Mouse (Mus musculus) lung, postnatal 10 days (tissue): ENCODE results near the gene 2310030G06Rik.

Source experiments
- DNase-seq: peaks from one replicate; pipeline ENCODE4 v3.0.0; 2021

Gene 2310030G06Rik

DNA sequence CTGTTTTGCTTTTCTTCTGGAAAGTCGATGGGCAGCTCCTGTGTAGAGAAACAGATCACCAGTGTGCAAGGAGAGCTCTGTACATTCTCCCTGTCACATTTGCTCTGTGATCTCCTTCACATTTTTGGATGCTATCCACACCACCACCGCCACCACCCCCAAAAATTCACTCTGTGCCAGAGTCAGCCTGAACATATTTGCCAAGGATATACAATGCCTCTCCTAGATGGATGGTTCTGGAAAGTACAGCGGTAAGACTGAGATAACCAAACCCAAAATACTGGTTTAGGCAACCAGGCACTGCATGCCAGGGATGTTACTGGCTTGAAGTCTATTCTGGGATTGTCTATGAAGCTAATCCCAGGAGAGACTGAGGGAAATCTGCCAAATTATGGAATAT, 4.1 kb downstream of the 2310030G06Rik start:
- DNase-seq: no peak

DNA sequence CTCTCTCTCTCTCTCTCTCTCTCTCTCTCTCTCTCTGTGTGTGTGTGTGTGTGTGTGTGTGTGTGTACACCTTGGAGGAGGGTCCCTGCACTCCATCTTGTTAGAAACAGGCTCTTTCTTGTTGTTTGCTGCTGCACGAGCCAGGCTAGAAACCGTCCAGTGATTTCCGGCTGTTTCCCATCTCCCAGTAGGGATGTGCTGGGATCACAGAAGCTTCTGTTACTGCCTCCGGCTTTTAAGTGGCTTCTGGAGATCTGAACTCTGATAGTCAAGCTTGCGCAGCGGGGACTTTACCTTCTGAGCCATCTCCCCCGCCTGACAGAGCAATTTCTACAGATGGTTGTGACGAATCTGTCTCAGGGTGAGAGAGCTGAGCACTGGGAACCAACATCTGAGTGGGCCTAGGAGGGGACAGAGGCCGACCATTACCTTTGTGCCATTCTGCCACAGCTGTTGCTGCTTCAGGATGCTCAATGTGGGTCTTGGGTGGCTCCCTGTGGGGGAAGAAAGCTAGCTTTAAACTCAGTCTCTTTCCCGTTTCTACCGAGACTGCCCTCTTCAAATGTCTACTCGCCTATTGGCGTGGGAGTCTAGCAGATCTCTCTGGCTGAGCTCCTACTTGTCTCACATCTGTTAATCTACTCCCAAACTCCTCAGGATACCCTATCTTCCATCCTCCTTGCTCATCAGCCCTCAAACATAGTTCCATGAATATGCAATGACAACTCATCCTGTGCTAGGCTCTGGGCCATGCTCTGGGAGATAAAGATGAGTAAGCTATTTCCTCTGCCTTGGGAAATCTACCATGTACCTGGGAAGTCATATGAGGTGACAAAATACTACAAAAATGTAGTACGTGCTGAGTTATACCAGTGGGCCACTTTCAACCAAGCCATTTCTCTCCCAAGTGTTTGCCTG, 5.2 kb downstream of the 2310030G06Rik start:
- no peak for DNase-seq

DNA sequence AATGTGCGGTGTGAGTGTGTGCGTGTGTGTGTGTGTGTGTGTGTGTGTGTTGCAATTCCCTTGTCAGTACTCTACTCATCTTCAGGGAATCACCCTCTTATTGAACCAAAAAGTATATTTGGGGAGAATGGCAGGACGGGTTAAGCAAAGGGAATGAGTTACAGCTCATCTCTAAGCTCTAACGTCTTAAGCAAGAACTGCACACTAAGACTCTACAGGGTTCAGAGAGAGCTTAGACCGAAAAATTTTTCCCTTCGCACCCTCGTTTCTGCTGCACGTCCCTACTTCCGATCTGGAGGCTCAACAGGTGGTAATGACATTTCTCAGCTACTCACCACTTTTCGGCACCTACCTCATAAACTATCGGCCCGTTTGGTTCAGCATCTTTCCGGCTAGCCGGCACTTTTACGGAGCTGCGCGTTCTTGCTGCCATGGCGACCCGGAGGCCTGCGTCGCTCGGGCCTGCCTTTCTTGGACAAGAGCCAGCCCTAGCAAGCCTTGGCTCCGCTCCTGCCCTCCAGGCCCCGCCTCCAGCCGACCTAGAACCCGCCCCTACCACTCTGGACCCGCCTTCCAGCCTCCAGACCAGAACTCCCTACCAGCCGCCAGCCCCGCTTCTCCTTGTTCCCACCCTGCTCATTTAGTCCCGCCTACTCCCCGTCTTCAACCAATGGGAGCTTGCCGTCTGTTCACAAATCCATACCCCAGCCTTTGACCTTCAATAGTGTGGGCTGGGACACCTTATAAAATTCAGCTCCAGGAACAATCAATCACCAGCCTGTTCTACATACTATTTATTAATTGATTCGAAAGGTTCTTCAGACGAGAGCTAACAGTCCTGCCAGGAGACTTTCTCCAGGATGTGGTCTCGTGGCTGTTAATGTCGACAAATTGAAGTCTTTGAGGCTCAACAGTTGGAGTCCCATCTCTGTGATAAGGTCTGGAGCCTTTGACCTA, 7.1 kb downstream of the 2310030G06Rik start, which contains the start of gene Dixdc1:
Gene Dixdc1, minus strand, starts transcription at position 604 of the 957 bp plus-strand sequence.
- peak; percentile 96 for DNase-seq

DNA sequence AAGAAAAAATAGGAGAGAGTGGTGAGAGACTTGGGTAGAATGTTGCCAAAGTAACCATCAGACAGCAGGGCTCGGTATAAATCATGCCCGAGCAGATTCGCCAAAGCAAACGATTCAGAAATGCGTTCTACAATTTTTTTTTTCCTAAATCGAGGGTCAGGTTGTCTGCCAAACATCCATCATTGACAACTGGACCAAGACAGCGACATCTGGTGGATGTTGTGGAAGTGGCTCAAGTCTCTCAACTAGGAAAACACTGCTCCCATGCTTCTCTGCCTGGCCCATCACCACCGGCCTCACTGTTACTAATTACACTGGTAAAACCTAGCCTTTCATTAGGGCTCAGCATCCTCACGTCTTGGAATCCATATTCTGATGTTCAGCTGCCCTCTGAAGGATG, 11.3 kb downstream of the 2310030G06Rik start:
- DNase-seq: peak; percentile 72

DNA sequence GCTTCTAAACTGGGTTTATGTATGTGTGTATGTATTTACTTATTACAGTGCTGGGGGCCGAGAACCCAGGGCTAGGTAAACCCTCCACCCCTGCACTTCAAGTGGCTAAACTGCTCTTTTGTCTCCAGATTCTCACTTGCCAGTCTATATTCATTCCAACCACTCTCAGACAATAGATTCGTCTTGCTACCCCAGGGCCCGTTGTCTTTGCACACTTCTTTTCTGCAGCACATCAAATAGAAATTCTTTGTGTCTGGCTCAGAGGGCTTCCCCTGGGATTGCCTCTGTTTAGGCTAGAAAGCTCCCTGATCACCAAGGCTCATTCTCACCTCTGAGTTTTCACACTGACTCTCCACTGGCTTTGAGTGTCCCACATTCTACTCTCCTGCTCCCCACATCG, 13.8 kb downstream of the 2310030G06Rik start:
- no peak for DNase-seq

DNA sequence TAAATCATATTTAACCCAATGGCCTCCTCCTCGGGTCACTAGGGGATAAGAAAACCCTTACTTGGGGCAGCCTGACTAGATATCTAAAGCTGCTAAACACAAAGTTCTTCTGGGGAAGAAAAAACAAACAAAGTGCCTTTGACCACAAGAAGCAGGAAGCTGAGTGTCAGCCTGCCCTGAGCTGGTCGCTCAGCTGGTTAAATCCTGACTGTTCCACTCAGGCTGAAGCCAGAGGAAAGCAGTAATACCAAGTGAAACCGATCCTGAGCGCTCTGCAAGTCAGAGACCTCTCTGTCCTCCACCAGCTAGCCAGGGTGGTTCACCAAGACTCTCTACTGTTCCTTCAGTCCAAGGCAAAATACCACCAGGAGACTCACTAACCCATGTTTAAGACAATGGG, 16.7 kb downstream of the 2310030G06Rik start:
- DNase-seq: no peak

DNA sequence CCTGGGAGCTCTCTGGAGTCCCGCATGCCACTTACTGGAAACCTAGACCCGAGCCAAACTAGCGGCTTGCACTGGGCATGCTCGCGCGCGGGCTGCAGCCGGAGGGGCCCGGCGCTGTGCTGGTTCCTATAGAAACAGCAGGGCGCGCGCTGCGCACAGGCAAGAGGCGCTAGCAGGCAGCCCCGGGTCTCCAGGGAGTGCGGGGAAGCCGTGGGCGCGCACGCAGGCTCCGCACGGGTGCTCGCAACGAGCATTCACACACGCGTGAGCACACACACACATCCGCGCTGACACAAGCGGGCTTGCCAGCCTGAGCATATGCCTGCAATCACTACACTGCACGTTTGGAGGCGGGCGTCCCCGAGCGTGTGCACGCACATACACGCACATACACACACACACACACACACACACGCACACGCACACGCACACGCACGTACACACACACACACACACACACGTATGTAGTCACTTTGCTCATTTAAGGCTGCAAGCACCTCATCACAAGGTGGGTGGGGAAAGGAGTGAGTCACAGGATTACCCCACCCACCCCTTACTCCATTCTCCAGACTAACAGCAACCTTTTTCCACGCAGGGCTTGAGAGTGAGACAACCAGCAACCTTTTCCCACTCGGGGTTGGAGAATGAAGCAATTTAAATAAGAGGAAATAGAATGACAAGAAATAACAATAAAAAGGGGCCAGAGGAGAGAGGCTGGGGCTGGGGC, 18.2 kb downstream of the 2310030G06Rik start:
- DNase-seq: peak; percentile 79

DNA sequence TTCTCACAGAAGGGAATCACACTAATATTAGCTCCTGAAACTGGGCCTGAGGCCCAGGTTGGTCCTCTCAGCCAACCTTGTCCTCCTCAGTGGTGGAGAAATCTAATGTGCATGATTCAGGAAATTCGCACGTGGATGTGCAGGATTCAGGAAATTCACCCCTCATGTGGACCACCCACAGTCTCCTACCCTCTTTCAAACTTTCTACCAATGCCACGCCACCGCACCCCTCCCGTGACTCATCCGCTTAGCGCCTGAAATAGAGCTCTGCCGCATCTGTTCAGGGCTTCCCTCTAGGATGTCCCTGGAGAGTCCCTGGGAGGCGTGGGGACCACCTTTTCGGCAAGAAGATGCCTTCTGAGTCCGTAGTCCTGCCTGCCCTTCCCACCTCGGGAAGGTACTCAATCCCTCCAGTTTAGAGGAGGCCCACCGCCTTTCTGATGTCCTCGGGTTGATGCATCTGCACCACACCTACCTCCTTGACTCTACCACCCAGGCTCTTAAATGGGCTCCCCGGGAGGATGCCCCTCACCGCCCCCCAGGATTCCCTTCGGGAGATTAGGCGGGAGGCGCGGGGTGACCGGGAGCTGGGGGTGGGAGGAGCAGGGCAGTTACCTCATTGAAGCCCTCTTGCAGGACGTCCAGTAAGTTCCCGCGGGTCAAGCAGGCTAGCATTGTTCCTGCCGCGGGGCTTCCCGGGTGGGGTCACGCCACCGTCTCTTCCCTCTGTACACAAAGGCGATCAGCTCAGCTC, 19.0 kb downstream of the 2310030G06Rik start:
- no peak for DNase-seq

DNA sequence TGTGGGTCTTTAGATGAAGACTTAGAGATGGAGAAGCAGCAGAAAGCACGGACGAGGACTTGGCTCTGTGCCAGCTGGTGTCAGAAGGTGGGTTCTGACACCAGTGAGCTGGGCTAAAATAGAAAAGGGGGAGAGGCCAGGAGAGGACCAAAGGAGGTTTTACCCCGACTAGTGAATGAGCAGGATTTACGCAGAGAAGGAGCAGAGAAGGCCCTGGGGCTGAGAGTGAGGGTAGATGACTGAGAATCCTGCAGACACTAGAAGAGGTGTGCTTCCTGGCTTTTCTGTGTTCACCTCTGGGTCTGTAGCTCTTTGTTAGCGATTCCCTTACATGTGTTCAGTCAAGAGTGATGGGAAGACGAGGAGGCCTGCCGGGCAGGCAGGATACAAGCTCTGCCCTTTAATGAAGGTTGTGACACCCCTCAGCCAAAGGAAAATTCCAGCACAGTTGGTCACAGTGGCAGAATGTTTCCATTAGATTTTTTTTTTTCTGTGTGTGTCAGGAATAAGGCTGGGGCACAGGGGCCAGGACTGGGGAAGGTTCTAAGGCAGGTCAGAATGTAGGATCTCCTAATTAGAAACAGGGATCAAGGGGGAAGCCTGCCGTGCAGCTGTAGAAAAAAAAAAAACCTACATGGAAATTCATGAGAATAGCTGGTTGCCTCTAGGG, 20.3 kb downstream of the 2310030G06Rik start:
- no peak for DNase-seq

DNA sequence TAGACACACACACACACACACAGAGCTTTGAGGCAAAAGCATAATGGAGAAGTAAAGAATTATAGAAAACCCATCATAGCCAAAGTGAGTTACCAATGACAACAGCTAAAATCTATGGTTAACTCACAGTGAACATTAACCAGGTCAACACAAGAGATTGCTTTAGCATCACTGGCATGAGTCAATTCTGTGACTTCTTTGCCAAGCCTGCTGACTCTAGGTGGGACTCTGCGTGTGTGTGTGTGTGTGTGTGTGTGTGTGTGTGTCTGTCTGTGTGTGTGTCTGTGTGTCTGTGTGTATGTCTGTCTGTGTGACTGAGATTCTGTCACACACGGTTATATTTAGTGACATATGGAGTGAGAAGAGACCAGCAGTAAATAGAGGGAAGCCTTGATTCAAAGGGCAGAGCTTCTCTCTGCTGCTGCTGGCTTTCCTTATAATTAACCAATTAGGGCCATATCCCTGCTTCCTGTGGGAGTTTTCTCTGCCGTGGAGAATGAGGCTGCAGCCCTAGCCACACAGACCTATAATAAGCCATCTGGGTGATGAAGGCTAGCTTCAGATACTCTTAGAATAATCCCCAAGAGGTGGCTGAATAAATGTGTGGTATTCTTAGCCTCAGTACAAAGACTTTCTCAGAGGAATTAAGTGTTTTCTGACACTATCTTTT, 21.5 kb downstream of the 2310030G06Rik start:
- DNase-seq: no peak

DNA sequence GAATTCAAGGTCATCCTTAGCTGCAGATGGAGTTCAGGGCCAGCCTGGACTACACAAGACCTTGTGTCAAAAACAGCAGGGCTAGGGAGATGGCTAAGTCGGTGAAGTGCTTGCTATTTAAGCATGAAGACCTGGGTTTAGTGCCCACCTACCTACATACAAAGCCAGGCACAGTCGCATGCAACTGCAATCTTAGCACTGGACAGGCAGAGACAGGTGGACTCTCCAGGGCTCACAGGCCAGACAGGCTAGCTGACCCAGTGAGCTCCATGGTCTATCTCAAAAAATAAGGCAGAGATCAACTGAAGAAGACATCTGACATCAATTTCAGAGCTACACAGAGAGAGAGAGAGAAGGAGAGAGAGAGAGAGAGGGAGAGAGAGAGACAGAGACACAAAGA, 22.2 kb downstream of the 2310030G06Rik start:
- no peak for DNase-seq

DNA sequence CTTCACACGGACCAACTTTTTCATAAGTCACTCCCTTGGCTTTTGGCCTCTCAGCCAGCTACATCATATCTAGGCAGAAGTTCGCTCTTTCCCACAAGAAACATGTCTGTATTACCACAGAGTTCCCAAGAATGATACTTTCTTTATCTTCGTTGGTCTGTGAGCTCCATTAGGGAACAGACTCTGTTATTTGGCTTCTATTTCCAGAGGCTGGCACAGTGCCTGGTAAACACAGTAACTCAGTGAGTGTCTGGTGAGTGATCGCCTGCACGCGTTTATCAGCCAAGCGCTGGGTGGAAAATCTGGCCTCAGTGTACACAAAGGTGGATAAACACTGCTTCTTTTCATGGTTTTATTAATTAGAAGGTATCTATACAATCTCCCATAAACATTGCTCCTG, 22.9 kb downstream of the 2310030G06Rik start:
- DNase-seq: peak; percentile 94

DNA sequence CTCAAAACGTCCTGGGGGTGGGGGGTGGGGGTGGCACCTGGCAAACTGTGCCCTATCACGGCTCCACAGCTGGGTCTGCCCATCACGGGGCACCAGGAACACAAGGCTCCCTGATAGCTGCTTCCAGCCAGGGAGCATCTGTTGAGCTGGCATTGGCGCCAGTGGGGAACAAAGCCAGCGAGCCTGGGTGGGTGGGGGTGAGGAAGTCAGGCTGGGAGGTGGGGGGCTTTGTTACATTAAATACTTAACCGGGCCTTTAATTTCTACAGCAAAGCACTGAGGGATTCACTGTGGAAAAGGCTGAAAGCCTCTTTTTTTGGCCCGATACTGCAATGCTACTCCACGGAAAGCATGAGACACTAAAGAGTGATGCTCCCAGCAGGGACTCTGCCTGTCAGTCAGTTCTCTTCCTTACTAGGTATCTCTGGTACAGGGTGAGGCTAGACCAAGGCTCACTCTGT, 23.9 kb downstream of the 2310030G06Rik start:
- DNase-seq: no peak

DNA sequence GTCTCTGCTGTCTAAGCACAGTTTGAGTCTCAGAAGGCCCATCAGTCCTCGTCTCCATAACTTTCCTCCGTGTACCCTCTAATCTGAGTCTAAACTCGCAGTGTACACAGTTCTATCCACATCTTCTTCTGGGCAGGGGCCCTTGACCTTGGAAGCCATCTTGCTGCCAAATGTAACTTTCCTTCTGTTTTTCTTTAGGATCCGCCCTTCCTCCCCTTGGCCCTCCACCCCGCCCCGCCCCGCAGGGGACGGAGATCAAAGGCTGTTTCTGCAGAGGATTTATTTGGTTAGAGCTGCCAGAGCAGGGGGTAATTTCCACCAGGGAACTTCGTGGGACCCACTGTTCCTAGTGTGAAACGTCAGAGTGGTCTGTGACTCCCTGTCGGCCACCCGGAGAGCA, 25.3 kb downstream of the 2310030G06Rik start:
- DNase-seq: peak; percentile 46

DNA sequence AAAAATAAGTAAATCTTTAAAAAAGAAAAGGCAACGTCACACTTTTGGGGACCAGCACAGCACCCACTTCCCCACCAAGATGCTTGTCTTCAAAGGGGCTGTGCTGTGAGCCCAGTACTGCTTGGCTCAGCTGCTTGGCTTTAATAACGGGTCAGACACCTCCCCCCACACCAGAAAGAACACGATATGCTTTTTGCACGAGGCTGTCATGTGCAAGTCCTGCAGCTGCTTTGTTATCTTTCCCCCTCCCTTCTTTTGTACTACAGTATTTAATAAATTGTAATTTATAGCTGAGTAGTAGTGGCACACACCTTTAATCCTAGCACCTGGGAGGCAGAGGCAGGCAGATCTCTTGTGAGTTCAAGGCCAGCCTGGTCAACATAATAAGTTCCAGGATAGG, 27.5 kb downstream of the 2310030G06Rik start:
- no peak for DNase-seq

DNA sequence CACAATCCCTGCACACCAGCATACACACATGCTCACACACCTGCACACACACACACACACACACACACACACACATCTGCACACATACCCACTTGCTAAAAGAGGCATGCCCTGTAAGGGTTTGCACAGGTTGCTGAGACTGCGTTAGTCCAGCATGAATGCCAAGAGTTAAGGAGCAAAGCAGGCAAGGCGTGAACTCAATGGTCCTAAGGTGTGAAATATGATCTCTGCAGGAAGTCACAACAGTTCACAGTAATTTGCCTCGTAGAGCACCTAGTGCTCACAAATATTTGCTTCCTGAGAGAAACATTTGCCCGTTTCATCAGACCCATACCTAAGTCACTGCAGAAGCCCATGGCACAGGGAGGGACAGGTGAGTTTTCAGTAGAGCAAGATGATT, 32.1 kb downstream of the 2310030G06Rik start:
- DNase-seq: no peak

DNA sequence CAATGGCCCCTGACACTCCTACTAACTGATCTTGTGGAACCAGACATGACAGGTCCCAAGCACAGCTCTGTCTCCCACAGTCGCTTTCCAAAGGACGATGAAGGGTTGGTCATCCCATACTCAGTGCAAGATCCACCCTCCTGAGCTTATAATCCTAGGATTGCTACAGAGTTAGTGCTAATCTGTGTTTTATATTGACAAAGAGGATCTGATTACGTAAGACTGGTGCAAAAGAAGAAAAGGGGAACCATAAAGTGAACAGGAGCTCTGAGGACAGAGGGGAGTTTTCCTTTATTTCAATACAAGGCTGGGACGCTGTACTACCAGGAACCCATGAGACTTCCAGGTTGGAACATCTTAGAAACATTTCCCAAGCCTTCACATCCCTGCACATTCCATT, 35.0 kb downstream of the 2310030G06Rik start:
- DNase-seq: no peak

DNA sequence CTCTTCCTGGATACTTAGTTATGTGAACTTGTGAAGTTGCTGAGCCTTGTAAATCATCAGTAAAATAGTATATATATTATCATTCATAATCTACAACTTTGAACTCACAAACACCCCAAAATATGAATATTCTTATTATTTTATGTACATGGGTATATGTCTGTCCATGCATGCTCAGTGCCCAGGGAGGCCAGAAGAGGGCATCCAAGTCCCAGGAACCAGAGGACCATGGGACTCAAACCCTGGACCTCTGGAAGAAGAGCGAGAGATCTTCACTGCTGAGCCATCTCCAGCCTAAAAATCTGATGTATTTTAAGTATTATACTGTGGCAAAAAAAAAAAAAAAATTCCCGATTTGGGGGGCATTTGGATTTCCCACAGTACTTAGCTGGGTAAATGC, 37.2 kb downstream of the 2310030G06Rik start:
- DNase-seq: peak; percentile 65

DNA sequence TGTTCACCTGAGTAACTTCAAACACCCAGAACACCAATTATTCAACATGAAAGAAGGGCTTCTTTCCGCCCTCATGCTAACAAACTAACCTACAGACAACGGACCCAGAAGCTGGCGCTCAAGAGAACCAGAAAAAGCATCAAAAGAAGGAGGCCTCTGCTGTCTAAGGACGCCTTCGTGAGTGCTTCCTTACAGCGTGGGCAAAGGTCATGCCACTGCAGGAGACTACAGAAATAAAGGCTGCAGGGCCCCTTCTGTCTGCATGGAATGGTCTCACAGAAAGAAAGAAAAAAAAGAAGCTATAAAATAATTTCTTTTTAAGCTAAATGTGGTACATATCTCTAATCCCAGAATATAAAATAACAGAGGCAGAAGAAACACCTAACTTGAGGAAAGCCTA, 41.4 kb downstream of the 2310030G06Rik start:
- DNase-seq: no peak

DNA sequence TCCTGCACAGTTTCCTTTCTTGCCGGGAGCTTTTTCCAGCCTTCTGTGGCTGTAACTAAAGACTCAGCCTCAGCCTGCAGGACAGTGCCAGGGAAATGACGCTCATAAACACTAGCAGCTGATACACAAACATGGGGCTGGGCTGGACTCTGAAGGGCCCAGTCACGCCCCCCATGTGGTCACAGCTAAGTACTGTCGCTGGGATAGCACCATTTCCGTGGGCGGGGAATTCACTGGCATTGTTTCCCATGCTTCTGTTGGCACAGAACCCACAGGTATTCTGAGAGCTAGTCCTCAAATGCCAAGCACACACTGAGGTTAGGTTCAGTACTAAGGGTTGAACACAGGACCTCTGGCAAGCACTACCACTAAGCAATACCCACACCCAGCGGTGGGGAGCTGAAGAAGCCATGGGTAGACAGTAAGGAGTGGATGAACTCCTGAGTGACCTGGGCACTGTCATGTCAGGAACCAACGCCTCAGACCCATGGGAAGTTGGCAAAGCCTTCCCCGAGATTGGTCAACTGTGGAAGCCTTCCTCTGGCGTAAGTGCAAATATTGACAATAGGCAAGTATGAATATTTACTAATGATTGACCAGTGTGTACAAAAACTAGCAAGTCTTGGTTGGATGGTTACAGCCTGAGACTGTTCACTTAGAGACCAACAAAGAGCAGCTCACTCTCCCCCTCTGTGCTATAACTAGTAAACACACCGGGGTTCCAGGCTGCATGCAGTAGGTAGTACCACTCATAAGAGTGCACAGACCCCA, 45.2 kb downstream of the 2310030G06Rik start:
- DNase-seq: peak; percentile 93
